Mouse (Mus musculus) stomach, postnatal 0 days (tissue): ENCODE measurements around the gene Zfp383. TPM values are rescaled to one million over a fixed set of nuclear protein-coding genes. Genes with fewer than 3 reads are reported as not detected.

Source experiments
- ATAC-seq: fragments of 200-750 bp; cut with Nextera tagmentation; 2 replicates; pipeline ENCODE4 v1.8.0; 2017; ENCODE audit not compliant: low FRiP score, low TSS enrichment
- DNase-seq: peaks from one replicate; pipeline ENCODE4 v3.0.0-alpha.2; 2016; ENCODE audit warnings: low spot score
- H3K27ac ChIP-seq: fragments of 300-500 bp; sonication (generic); replicated peaks from 2 replicates; pipeline ENCODE4 v1.5.1; 2014; ENCODE audit warnings: mild to moderate bottlenecking, control low read depth
- H3K27me3 ChIP-seq: fragments of 300-500 bp; sonication (generic); 2 replicates; pipeline ENCODE4 v1.6.1; 2014; ENCODE audit warnings: low read length; ENCODE audit not compliant: control insufficient read depth, insufficient read depth
- H3K36me3 ChIP-seq: fragments of 300-500 bp; sonication (generic); 2 replicates; pipeline ENCODE4 v1.6.1; 2014; ENCODE audit warnings: low read length, mixed read lengths; ENCODE audit not compliant: control insufficient read depth, insufficient read depth
- H3K4me1 ChIP-seq: fragments of 300-500 bp; sonication (generic); replicated peaks from 2 replicates; pipeline ENCODE4 v1.6.1; 2014; ENCODE audit warnings: antibody characterized with exemption; ENCODE audit not compliant: control insufficient read depth, insufficient read depth
- H3K4me2 ChIP-seq: fragments of 300-500 bp; sonication (generic); replicated peaks from 2 replicates; pipeline ENCODE4 v1.6.1; 2014; ENCODE audit warnings: low read depth, mild to moderate bottlenecking, control low read depth, moderate library complexity
- H3K4me3 ChIP-seq: fragments of 300-500 bp; sonication (generic); 2 replicates; pipeline ENCODE4 v1.5.1; 2014; ENCODE audit warnings: low read depth, low read length, control low read depth
- H3K9ac ChIP-seq: fragments of 300-500 bp; sonication (generic); 2 replicates; pipeline ENCODE4 v1.6.1; 2014; ENCODE audit warnings: mild to moderate bottlenecking, low read length, control low read depth, mixed read lengths
- H3K9me3 ChIP-seq: fragments of 300-500 bp; sonication (generic); 2 replicates; pipeline ENCODE4 v1.6.1; 2016; ENCODE audit warnings: low read length; ENCODE audit not compliant: control insufficient read depth
- CTCF ChIP-seq: IDR thresholded peaks from 2 replicates; pipeline ENCODE4 v1.5.1; 2016; ENCODE audit warnings: antibody characterized with exemption, low read depth, mild to moderate bottlenecking, moderate library complexity
- EP300 ChIP-seq: optimal IDR thresholded peaks from 2 replicates; pipeline ENCODE3; 2016; ENCODE audit warnings: antibody characterized with exemption
- WGBS: fragments of 180-500 bp; shearing (Covaris S2); extraction: QIAGEN DNeasy Blood & Tissue Kit; methylation state at CpG from one replicate; pipeline ENCODE4 v1.1.7; 2014; 5-methylcytosine and 5-hydroxymethylcytosine counted together
- polyA plus RNA-seq: library from polyadenylated mRNA; unstranded; fragments of >200 nt; fragmentation: Nextera tagmentation; extraction: Ambion mirVana; gene quantifications from 2 replicates; pipeline ENCODE4 v1.2.1, GENCODE M21; 2015

The Zfp383 gene
- polyA plus RNA-seq, 1 experiment from 2014 or later = 2.2 TPM

DNA sequence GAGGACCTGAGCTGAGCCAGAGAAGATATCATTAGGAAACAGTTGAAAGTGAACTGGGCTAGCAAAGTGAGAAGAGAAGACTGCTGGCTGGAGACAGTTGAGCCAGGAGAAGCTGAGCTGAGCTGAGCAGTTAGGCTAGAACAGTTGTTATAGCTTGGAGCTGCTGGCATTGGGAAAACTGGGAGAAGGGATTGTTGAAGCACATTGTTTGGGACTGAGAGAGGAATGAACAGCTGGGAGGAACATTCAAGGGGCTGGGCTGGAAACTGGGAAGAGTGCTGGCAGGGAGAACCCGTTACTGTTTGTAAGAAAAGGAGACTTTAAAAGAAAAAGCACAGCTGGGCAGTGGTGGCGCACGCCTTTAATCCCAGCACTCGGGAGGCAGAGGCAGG lies 10.0 kb downstream of the Zfp383 start:
- Histone ChIP-seq H3K9me3 (no peaks in the 10 kb centered on the region), H3K4me1 (no peaks in the 10 kb centered on the region), H3K27me3 (no peaks in the 10 kb centered on the region), H3K9ac (no peak overlapping the region), H3K4me2 (no peak overlapping the region), H3K36me3 (peaks cover 8% of the 10 kb centered on the region), H3K27ac (no peak overlapping the region), H3K4me3 (no peak overlapping the region)
- WGBS = 66% methylated on average over 4 of the region's 4 CpGs
- ATAC-seq (no peak), DNase-seq (no peak)
- TF ChIP-seq EP300 = no peak
- no peak for TF ChIP-seq CTCF

GRCm38 (mm10) chr7:29921439-29922093 lies 13.5 kb downstream of the Zfp383 start:
- Histone ChIP-seq H3K27me3 (no peaks in the 10 kb centered on the region), H3K27ac (no peak overlapping the region), H3K4me3 (no peak overlapping the region), H3K9me3 (no peaks in the 10 kb centered on the region), H3K9ac (no peak overlapping the region), H3K36me3 (no peaks in the 10 kb centered on the region), H3K4me2 (no peak overlapping the region), H3K4me1 (no peaks in the 10 kb centered on the region)
- ATAC-seq = peak; percentile 70
- no peak for DNase-seq
- no peak for TF ChIP-seq EP300
- TF ChIP-seq CTCF = no peak
- WGBS = 69% methylated on average over 6 of the region's 6 CpGs

DNA sequence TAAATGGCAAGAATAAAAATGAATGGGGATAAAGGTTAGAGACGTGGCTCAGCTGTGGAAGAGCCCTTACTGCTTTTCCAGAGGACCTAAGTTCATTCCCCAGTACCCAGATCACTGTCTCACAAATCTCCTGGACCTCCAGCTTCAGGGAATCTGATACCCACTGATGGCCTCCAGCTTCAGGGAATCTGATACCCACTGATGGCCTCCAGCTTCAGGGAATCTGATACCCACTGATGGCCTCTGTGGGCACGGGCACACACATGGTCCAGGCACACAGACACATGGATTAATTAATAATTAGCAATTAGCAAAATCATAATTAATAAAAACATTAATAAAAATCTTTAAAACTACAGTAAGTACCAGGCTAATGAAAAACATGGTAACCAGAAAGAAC lies 14.8 kb downstream of the Zfp383 start:
- TF ChIP-seq EP300 (no peak), CTCF (no peak)
- Histone ChIP-seq H3K4me3 (no peak overlapping the region), H3K4me1 (no peaks in the 10 kb centered on the region), H3K9ac (no peak overlapping the region), H3K9me3 (no peaks in the 10 kb centered on the region), H3K36me3 (no peaks in the 10 kb centered on the region), H3K4me2 (no peak overlapping the region), H3K27ac (no peak overlapping the region), H3K27me3 (no peaks in the 10 kb centered on the region)
- ATAC-seq = no peak
- DNase-seq = no peak
- WGBS = 56% methylated on average over 2 of the region's 2 CpGs

DNA sequence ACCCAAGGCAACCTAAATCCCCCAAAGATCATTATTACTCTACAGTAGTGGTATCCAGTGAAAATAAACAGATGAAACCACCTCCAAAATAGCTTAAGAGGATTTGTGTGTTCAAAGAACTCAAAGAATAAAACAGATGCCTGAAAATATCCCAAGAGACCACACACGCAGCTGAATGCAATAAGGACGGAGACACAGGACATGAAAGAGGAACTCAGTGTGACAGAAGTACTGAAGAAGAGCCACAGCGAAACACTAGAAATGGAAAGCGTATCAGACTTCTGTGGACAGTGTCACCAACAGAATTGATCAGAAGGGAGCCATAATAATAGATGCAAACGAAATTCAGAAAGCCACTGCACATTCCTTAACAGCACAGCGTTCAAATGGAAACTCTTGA lies 30.8 kb downstream of the Zfp383 start:
- WGBS = 83% methylated on average over 6 of the region's 6 CpGs
- peaks cover 15% of the 10 kb centered on the region for H3K36me3 ChIP-seq
- ATAC-seq = no peak

GRCm38 (mm10) chr7:29941027-29941426 lies 33.0 kb downstream of the Zfp383 start:
- ATAC-seq (no peak), DNase-seq (no peak)
- H3K9ac ChIP-seq = no peak overlapping the region
- TF ChIP-seq EP300 (no peak), CTCF (no peak)
- no peaks in the 10 kb centered on the region; the same call in 1 of the 2 replicates for H3K36me3 ChIP-seq
- no peak overlapping the region for H3K27ac ChIP-seq
- H3K4me2 ChIP-seq = no peak overlapping the region
- no peaks in the 10 kb centered on the region for H3K4me1 ChIP-seq
- no peak overlapping the region for H3K4me3 ChIP-seq
- no peaks in the 10 kb centered on the region for H3K27me3 ChIP-seq
- H3K9me3 ChIP-seq = no peaks in the 10 kb centered on the region
- WGBS = 87% methylated on average over 11 of the region's 11 CpGs

More for the DNA sequence above, 30.8 kb downstream of the Zfp383 start:
- Histone ChIP-seq H3K9ac (no peak overlapping the region), H3K4me2 (no peak overlapping the region), H3K4me3 (no peak overlapping the region), H3K9me3 (no peaks in the 10 kb centered on the region), H3K4me1 (no peaks in the 10 kb centered on the region), H3K27me3 (no peaks in the 10 kb centered on the region), H3K27ac (no peak overlapping the region)
- DNase-seq = no peak
- TF ChIP-seq CTCF (no peak), EP300 (no peak)

GRCm38 (mm10) chr7:29942740-29943139 lies 34.7 kb downstream of the Zfp383 start:
- Histone ChIP-seq H3K9me3 (no peaks in the 10 kb centered on the region), H3K4me2 (no peak overlapping the region), H3K4me3 (no peak overlapping the region), H3K27me3 (no peaks in the 10 kb centered on the region), H3K36me3 (no peaks in the 10 kb centered on the region; the same call in 1 of the 2 replicates), H3K4me1 (no peaks in the 10 kb centered on the region), H3K27ac (no peak overlapping the region), H3K9ac (no peak overlapping the region)
- WGBS = 18% methylated on average over 2 of the region's 2 CpGs
- TF ChIP-seq CTCF (no peak), EP300 (no peak)
- ATAC-seq = no peak
- no peak for DNase-seq
